Mouse (Mus musculus) heart, embryonic 10.5 days (tissue): ENCODE measurements around the gene Spata13. TPM values are rescaled to one million over a fixed set of nuclear protein-coding genes. Genes with fewer than 3 reads are reported as not detected.

Experiments
- DNase-seq: peaks from one replicate; pipeline ENCODE4 v3.0.0-alpha.2; 2017; ENCODE audit warnings: low spot score
- H3K27ac ChIP-seq: fragments of 300-500 bp; sonication (generic); 2 replicates; pipeline ENCODE4 v1.5.1; 2016; ENCODE audit warnings: mild to moderate bottlenecking
- H3K27me3 ChIP-seq: fragments of 300-500 bp; sonication (generic); 2 replicates; pipeline ENCODE4 v1.6.1; 2016; ENCODE audit warnings: mild to moderate bottlenecking; ENCODE audit not compliant: poor library complexity, insufficient read depth, severe bottlenecking
- H3K36me3 ChIP-seq: fragments of 300-500 bp; sonication (generic); 2 replicates; pipeline ENCODE4 v1.6.1; 2016; ENCODE audit warnings: mild to moderate bottlenecking, moderate library complexity
- H3K4me1 ChIP-seq: fragments of 300-500 bp; sonication (generic); 2 replicates; pipeline ENCODE4 v1.6.1; 2016; ENCODE audit warnings: mild to moderate bottlenecking
- H3K4me3 ChIP-seq: fragments of 300-500 bp; sonication (generic); 2 replicates; pipeline ENCODE4 v1.5.1; 2016; ENCODE audit warnings: mild to moderate bottlenecking, moderate library complexity
- H3K9me3 ChIP-seq: fragments of 300-500 bp; sonication (generic); 2 replicates; pipeline ENCODE4 v1.6.1; 2016; ENCODE audit warnings: mild to moderate bottlenecking, moderate library complexity
- WGBS: fragments of 180-500 bp; shearing (Covaris S2); methylation state at CpG from one replicate; pipeline ENCODE4 v1.1.7; 2016; 5-methylcytosine and 5-hydroxymethylcytosine counted together
- polyA plus RNA-seq: library from polyadenylated mRNA; unstranded; fragments of >200 nt; fragmentation: Nextera tagmentation; extraction: Ambion mirVana; gene quantifications from 2 replicates; pipeline ENCODE4 v1.2.1, GENCODE M21; 2016

Spata13 gene
- polyA plus RNA-seq, 1 experiment from 2014 or later: 21.2 TPM

GRCm38 (mm10) chr14:60690631-60691030 lies 56.8 kb downstream of the Spata13 start:
- Histone ChIP-seq H3K4me1 (peaks cover 18% of the 10 kb centered on the region), H3K4me3 (no peak overlapping the region), H3K36me3 (0 out of 2 replicates have a peak, but pooled peaks cover 6% of the 10 kb centered on the region), H3K27ac (no peak overlapping the region), H3K9me3 (no peaks in the 10 kb centered on the region), H3K27me3 (0 out of 2 replicates have a peak, but pooled peaks cover 8% of the 10 kb centered on the region)
- DNase-seq: no peak
- WGBS: 85% methylated on average over 7 of the region's 7 CpGs

- 61% methylated on average over 11 of the region's 11 CpGs for WGBS
- no peak for DNase-seq
Measured at GRCm38 (mm10) chr14:60693122-60693536, 59.3 kb downstream of the Spata13 start.

GRCm38 (mm10) chr14:60693666-60694065 lies 59.9 kb downstream of the Spata13 start:
- Histone ChIP-seq H3K36me3 (0 out of 2 replicates have a peak, but pooled peaks cover 6% of the 10 kb centered on the region), H3K4me1 (peaks cover 5% of the 10 kb centered on the region; the same call in 1 of the 2 replicates), H3K27ac (no peak overlapping the region), H3K27me3 (0 out of 2 replicates have a peak, but pooled peaks cover 8% of the 10 kb centered on the region), H3K9me3 (no peaks in the 10 kb centered on the region), H3K4me3 (no peak overlapping the region)
- 89% methylated on average over 5 of the region's 5 CpGs for WGBS
- DNase-seq: no peak

More at GRCm38 (mm10) chr14:60693122-60693536, 59.3 kb downstream of the Spata13 start:
- H3K27ac ChIP-seq: no peak overlapping the region
- 0 out of 2 replicates have a peak, but pooled peaks cover 6% of the 10 kb centered on the region for H3K36me3 ChIP-seq
- H3K4me1 ChIP-seq: peaks cover 9% of the 10 kb centered on the region; the same call in 1 of the 2 replicates
- H3K27me3 ChIP-seq: 0 out of 2 replicates have a peak, but pooled peaks cover 8% of the 10 kb centered on the region
- H3K9me3 ChIP-seq: no peaks in the 10 kb centered on the region
- no peak overlapping the region for H3K4me3 ChIP-seq

GRCm38 (mm10) chr14:60694215-60694997 lies 60.6 kb downstream of the Spata13 start:
- no peak for DNase-seq
- Histone ChIP-seq H3K36me3 (0 out of 2 replicates have a peak, but pooled peaks cover 6% of the 10 kb centered on the region), H3K4me1 (0 out of 2 replicates have a peak, but pooled peaks cover under 1% of the 10 kb centered on the region), H3K9me3 (no peaks in the 10 kb centered on the region), H3K27ac (no peak overlapping the region), H3K27me3 (0 out of 2 replicates have a peak, but pooled peaks cover 8% of the 10 kb centered on the region), H3K4me3 (no peak overlapping the region)
- WGBS: 72% methylated on average over 14 of the region's 14 CpGs

- Histone ChIP-seq H3K4me3 (no peak overlapping the region), H3K27ac (no peak overlapping the region), H3K27me3 (no peaks in the 10 kb centered on the region), H3K36me3 (no peaks in the 10 kb centered on the region), H3K9me3 (no peaks in the 10 kb centered on the region), H3K4me1 (0 out of 2 replicates have a peak, but pooled peaks cover 4% of the 10 kb centered on the region)
- 82% methylated on average over 8 of the region's 8 CpGs for WGBS
- DNase-seq: no peak
Measured at GRCm38 (mm10) chr14:60697351-60697750, 63.5 kb downstream of the Spata13 start.

GRCm38 (mm10) chr14:60698980-60699379 lies 65.2 kb downstream of the Spata13 start:
- Histone ChIP-seq H3K27me3 (no peaks in the 10 kb centered on the region), H3K36me3 (no peaks in the 10 kb centered on the region), H3K4me1 (0 out of 2 replicates have a peak, but pooled peaks cover 5% of the 10 kb centered on the region), H3K9me3 (no peaks in the 10 kb centered on the region), H3K27ac (no peak overlapping the region), H3K4me3 (no peak overlapping the region)
- no peak for DNase-seq
- WGBS: 79% methylated on average over 10 of the region's 10 CpGs

GRCm38 (mm10) chr14:60702377-60703140 lies 68.8 kb downstream of the Spata13 start:
- no peak for DNase-seq
- no peaks in the 10 kb centered on the region for H3K27me3 ChIP-seq
- no peak overlapping the region for H3K27ac ChIP-seq
- 77% methylated on average over 10 of the region's 10 CpGs for WGBS
- H3K4me3 ChIP-seq: no peak overlapping the region
- H3K36me3 ChIP-seq: no peaks in the 10 kb centered on the region
- H3K9me3 ChIP-seq: no peaks in the 10 kb centered on the region
- peaks cover 32% of the 10 kb centered on the region for H3K4me1 ChIP-seq

- no peaks in the 10 kb centered on the region for H3K36me3 ChIP-seq
- H3K27ac ChIP-seq: no peak overlapping the region
- H3K9me3 ChIP-seq: no peaks in the 10 kb centered on the region
- H3K4me1 ChIP-seq: peaks cover 42% of the 10 kb centered on the region
- no peak for DNase-seq
- no peaks in the 10 kb centered on the region for H3K27me3 ChIP-seq
- WGBS: 58% methylated on average over 6 of the region's 6 CpGs
- no peak overlapping the region for H3K4me3 ChIP-seq
Measured at GRCm38 (mm10) chr14:60704510-60704909, 70.7 kb downstream of the Spata13 start.

GRCm38 (mm10) chr14:60704961-60705360 lies 71.2 kb downstream of the Spata13 start:
- DNase-seq: no peak
- peaks cover 41% of the 10 kb centered on the region for H3K4me1 ChIP-seq
- no peaks in the 10 kb centered on the region for H3K36me3 ChIP-seq
- H3K27me3 ChIP-seq: no peaks in the 10 kb centered on the region
- H3K9me3 ChIP-seq: no peaks in the 10 kb centered on the region
- WGBS: 47% methylated on average over 3 of the region's 3 CpGs
- H3K4me3 ChIP-seq: no peak overlapping the region
- 0 out of 2 replicates have a peak overlapping the region, but pooled peaks have one; percentile 36 for H3K27ac ChIP-seq

- Histone ChIP-seq H3K27me3 (no peaks in the 10 kb centered on the region), H3K9me3 (no peaks in the 10 kb centered on the region), H3K4me1 (peaks cover 37% of the 10 kb centered on the region), H3K27ac (peak overlapping the region; percentile 60), H3K4me3 (no peak overlapping the region), H3K36me3 (no peaks in the 10 kb centered on the region)
- WGBS: 56% methylated on average over 11 of the region's 11 CpGs
- no peak for DNase-seq
Measured at GRCm38 (mm10) chr14:60709192-60709591, 75.4 kb downstream of the Spata13 start.

- no peak for DNase-seq
- H3K27ac ChIP-seq: peak overlapping the region; percentile 13
- H3K4me1 ChIP-seq: peaks cover 32% of the 10 kb centered on the region
- 87% methylated on average over 8 of the region's 8 CpGs for whole genome bisulfite sequencing
- H3K4me3 ChIP-seq: no peak overlapping the region
- no peaks in the 10 kb centered on the region for H3K9me3 ChIP-seq
- H3K36me3 ChIP-seq: no peaks in the 10 kb centered on the region
- H3K27me3 ChIP-seq: no peaks in the 10 kb centered on the region
Measured at GRCm38 (mm10) chr14:60709749-60710148, 75.9 kb downstream of the Spata13 start.

- no peaks in the 10 kb centered on the region for H3K9me3 ChIP-seq
- no peak for DNase-seq
- H3K36me3 ChIP-seq: no peaks in the 10 kb centered on the region
- peaks cover 31% of the 10 kb centered on the region for H3K4me1 ChIP-seq
- H3K27ac ChIP-seq: no peak overlapping the region
- H3K4me3 ChIP-seq: no peak overlapping the region
- H3K27me3 ChIP-seq: no peaks in the 10 kb centered on the region
- WGBS: 85% methylated on average over 5 of the region's 5 CpGs
Measured at GRCm38 (mm10) chr14:60711161-60711560, 77.4 kb downstream of the Spata13 start.
